Mouse (Mus musculus) cerebellum, postnatal 10 days (tissue): ENCODE results near the gene Cbx1.
A peak's percentile ranks its signal among the peaks of the same experiment; 100 is the strongest.

Experiments
- DNase-seq, 2 experiments: peaks; one replicate each; pipeline ENCODE4 v3.0.0; 2021; ENCODE audit warnings: mixed read lengths in 2 of 2

The Cbx1 gene

GRCm38 (mm10) chr11:96788871-96789795, at the start of gene Cbx1:
TSS of gene Cbx1 (plus strand) at chr11:96789127.
- DNase-seq, result peak; percentile 94 to 95

GRCm38 (mm10) chr11:96740796-96741195, 48.1 kb upstream of the Cbx1 start:
- no peak for DNase-seq

GRCm38 (mm10) chr11:96741995-96742394, 46.9 kb upstream of the Cbx1 start:
- no peak for DNase-seq

- DNase-seq, result peak in 1 of 2 experiments; percentile 39
These were observed 45.9 kb upstream of the Cbx1 start for GRCm38 (mm10) chr11:96743000-96743399.

GRCm38 (mm10) chr11:96743891-96744290, 45.0 kb upstream of the Cbx1 start:
- no peak for DNase-seq

- DNase-seq, result no peak
These were observed 42.3 kb upstream of the Cbx1 start for GRCm38 (mm10) chr11:96746648-96747047.

- no peak for DNase-seq
These were observed 41.4 kb upstream of the Cbx1 start for GRCm38 (mm10) chr11:96747555-96747954.

GRCm38 (mm10) chr11:96755298-96755697, 33.6 kb upstream of the Cbx1 start:
- no peak for DNase-seq

GRCm38 (mm10) chr11:96757421-96757820, 31.5 kb upstream of the Cbx1 start:
- DNase-seq, result no peak

- no peak for DNase-seq
These were observed 30.5 kb upstream of the Cbx1 start for GRCm38 (mm10) chr11:96758402-96758801.

GRCm38 (mm10) chr11:96760042-96760441, 28.9 kb upstream of the Cbx1 start:
- peak; percentile 78 to 85 for DNase-seq

- no peak for DNase-seq
These were observed 26.9 kb upstream of the Cbx1 start for GRCm38 (mm10) chr11:96761984-96762383.

- peak; percentile 95 to 96 for DNase-seq
These were observed 26.0 kb upstream of the Cbx1 start for GRCm38 (mm10) chr11:96762742-96763470.

GRCm38 (mm10) chr11:96764511-96765350, 24.2 kb upstream of the Cbx1 start:
- DNase-seq, result no peak

- no peak for DNase-seq
These were observed 23.3 kb upstream of the Cbx1 start for GRCm38 (mm10) chr11:96765645-96766044.

GRCm38 (mm10) chr11:96766555-96766954, 22.4 kb upstream of the Cbx1 start:
- no peak for DNase-seq

- peak in 1 of 2 experiments; percentile 52 for DNase-seq
These were observed 21.8 kb upstream of the Cbx1 start for GRCm38 (mm10) chr11:96767096-96767495.

GRCm38 (mm10) chr11:96768240-96768639, 20.7 kb upstream of the Cbx1 start:
- DNase-seq, result no peak

GRCm38 (mm10) chr11:96771274-96771975, 17.5 kb upstream of the Cbx1 start:
- no peak for DNase-seq

GRCm38 (mm10) chr11:96772413-96772812, 16.5 kb upstream of the Cbx1 start:
- DNase-seq, result no peak

GRCm38 (mm10) chr11:96774536-96774935, 14.4 kb upstream of the Cbx1 start:
- no peak for DNase-seq

- no peak for DNase-seq
These were observed 13.9 kb upstream of the Cbx1 start for GRCm38 (mm10) chr11:96775063-96775462.
